Mouse (Mus musculus) spleen, adult 12 weeks (tissue): ENCODE data around the gene Numb.

ENCODE experiments used
- DNase-seq: peaks from one replicate; pipeline ENCODE4 v3.0.0; 2022; ENCODE audit warnings: low spot score

The Numb gene

DNA sequence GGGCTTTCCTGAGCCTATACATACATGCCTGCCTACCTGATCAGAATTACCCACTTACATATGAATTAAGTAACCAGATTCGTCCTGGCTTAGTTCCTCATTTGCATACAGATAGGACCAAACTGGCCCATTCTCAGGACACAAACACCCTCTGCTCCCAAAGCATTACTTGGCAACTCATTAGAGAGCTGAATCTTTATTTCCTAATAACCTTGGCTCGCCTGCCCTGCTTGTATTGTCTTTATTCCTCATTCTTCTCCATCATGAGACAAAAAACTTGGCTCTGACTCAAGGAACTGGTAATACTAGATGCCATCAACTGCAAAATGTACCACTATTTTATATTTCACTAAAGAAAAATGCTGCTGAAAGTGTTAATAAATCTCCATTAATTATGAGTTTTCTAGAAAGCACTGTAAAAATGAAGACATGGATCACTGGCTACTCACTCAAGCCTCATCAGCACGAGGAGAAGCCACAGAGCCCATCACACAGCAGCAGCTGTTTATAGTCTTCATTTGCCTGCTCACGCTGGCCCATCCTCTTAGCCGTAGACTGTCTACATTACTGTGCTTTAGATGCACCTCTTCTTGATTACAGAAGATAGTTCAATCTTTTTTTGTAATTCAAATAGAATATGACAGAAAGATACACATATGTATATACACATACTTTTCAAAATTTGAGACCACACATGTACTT, 69.1 kb downstream of the Numb start:
- DNase-seq = no peak

- no peak for DNase-seq
Observed at GRCm38 (mm10) chr12:83850334-83850733, 71.4 kb downstream of the Numb start.

DNA sequence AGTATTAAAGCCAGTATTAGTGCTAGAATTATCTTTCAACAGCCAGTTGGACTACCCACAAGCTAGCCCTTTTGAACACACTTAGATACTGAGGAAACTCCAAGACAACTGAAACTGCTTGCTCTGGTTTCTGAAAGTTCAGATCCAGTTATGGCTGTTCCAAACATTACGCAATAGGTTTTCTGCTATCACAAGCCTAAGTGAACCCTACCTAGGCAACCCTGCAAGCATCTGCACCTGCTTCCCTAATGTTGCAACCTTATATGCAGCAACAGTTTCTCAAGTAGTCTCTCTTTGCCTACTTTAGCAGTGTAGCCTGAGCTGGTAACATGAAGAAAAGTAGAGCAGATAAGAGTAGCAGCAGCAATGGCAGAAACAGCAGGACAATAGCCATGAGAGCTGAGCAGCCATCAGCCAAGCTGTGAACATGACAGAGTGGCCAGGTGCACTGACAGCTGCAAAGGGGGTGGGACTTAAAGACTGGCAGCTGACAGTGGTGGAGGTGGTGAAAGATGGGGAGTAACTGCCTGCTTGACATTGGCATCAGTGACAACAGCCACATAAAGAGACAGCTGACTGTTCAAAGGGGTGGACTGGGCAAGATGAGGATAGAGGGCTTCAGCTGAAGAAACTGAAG, 73.0 kb downstream of the Numb start:
- no peak for DNase-seq

DNA sequence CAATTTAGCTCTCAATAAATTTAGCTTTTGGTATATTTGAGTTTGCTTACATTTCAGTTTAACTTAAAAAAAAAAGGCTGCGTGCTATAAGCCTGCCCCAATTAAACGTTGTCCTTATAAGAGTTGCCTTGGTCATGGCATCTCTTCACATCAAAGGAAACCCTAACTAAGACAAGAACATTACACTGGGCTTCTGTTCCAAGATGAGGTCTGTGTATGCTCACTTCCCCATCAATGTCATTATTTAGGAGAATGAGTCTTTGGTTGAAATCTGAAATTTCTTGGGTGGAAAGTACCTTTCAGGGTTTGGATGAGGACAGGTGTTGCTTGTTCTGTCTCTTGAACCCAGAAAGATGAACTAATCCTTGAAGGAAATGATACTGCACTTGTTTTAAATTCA, 73.9 kb downstream of the Numb start:
- no peak for DNase-seq

DNA sequence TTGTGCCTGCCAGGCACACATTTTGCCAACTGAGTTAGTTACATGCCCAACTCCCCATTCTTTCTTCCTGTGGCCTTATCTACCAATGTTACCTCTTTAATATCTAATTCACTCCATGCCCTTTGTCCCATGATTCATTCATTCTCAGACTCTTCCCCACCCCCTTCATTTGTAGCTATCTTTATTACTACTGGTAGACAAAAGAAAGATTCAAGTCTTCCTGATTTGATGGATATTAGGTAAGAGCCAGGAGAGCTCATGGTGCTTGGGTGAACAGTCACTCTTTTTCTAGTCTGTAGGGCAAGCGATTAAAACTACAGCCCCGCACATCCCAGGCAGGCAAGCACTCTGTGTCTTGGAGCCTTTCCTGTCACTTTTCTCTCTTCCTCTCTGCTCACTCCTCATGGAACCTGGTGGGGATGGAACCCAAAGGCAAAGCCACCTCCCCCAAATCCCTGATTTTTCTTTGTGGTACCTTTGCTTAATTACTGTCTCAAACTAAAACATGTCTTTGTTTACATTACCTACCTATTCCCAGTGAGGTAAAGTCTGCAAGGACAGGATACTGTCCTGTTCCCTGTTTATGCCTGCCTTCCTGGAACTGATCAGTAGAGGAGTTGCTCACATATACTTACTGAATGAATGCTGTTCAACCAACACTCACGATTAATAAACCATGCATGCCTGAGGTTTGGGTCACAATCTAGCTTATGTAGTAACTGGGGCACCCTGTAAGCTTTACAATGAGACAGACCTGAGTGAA, 78.9 kb downstream of the Numb start:
- no peak for DNase-seq

- no peak for DNase-seq
Observed at GRCm38 (mm10) chr12:83841409-83842190, 80.1 kb downstream of the Numb start.

- no peak for DNase-seq
Observed at GRCm38 (mm10) chr12:83833979-83834378, 87.8 kb downstream of the Numb start.

DNA sequence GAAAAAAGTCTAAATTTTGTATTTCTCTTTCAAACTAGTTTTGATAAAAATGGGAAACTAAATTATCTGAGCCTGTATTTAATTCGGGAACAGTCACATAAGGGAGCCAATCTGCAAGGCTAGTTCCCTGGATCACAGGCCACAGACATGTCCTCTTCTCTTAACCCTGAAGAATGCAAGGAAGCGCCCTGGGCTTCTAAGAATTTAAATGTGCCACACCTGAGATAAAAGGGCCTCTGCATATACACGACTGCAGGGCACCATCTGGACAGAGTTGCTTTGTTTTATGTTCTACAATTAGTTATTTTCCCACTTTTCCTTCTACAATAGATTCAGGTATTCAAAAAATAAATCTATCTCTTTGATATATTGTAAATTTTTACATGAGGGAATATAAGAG, 91.3 kb downstream of the Numb start:
- no peak for DNase-seq

GRCm38 (mm10) chr12:83816616-83817015, 105.1 kb downstream of the Numb start:
- no peak for DNase-seq

- no peak for DNase-seq
Observed at GRCm38 (mm10) chr12:83811901-83812300, 109.8 kb downstream of the Numb start.

DNA sequence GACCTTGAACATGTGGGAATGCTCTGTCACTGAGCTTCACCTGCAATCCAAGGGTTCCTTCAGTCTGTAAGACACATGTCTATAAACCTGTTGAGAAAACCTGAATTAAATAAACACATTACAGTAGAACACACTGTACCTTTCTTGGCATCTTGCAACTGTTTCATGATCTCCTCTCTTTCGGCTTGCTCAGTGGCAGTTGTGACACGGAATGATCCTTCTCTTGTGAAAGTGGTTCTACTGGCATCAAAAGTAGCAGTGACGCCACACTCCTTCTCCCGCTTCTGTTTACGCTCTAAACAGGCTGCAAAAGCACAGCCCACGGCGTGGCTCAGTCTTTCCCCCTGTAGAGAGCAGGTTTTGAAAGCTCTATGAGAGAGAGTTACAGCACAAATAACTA, 118.1 kb downstream of the Numb start:
- DNase-seq = no peak

GRCm38 (mm10) chr12:83800943-83801342, 120.8 kb downstream of the Numb start:
- DNase-seq = no peak

DNA sequence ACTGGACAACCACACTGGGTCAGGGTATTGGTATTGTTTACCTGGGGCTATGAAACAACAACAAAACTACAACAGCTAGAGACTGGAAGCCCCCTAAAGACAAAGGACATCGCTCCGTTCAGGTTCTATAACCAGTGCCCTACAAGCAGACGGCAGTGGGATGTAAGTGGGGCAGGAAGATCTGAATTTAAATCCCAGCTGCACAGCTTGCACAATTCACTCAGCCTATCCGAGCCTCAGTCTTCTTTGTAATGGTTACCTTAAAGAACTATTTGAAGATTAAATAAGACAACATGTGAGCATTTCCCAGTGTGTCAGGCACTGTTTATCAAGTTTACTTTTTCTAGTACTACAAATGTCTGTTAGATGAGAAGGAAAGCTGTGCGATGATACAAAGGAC, 123.4 kb downstream of the Numb start:
- DNase-seq = no peak

GRCm38 (mm10) chr12:83795586-83795985, 126.1 kb downstream of the Numb start:
- DNase-seq = no peak

DNA sequence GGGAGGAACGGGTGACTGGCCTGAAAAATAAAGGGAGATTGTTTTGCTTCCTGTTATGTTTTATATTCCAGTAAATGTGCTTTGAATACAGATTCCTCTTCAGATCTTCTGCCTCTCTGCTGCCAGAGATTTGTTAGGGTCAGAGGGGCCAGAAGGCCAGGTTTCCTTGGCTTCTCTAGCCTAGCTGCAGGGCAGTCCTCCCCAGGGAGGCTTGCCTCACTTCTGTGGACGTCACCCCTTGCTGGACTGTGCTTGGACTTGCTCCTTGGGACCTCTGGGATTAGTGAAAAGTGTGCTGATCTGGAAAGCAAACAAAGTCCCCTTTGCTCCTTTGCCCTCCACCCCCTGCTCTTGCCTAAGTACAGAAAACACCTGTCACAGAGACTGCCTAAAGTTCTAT, 126.7 kb downstream of the Numb start:
- DNase-seq = no peak

- no peak for DNase-seq
Observed at GRCm38 (mm10) chr12:83792706-83793410, 128.9 kb downstream of the Numb start.

DNA sequence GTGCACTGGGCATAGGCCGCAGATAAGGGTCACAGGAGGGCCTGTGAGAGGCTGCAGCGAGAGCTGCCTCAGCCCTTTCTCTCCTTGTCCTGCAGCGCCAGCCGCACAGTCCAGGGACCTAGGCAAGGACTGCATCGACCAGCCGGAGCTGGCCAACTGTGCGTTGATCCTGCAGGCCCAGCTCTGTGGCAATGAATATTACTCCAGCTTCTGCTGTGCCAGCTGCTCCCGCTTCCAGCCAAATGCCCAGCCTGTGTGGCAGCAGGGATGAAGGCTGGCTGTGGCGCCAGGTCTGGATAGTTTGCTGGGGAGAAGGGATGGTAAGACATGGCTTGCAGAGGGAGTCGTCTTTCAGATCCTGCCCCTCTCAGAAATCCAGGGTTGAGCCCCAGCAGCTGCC, 130.0 kb downstream of the Numb start:
- no peak for DNase-seq

GRCm38 (mm10) chr12:83790749-83791148, 131.0 kb downstream of the Numb start:
- no peak for DNase-seq

- no peak for DNase-seq
Observed at GRCm38 (mm10) chr12:83789781-83790140, 132.0 kb downstream of the Numb start.

- DNase-seq = no peak
Observed at GRCm38 (mm10) chr12:83789051-83789780, 132.5 kb downstream of the Numb start.

- no peak for DNase-seq
Observed at GRCm38 (mm10) chr12:83785305-83785704, 136.4 kb downstream of the Numb start.
